Mouse (Mus musculus): Measurements from ENCODE around the gene Msto1. TPM values are rescaled to one million over a fixed set of nuclear protein-coding genes. Genes with fewer than 3 reads are reported as not detected.
"Not testable (repeated sequence)": the region's sequence is repeated elsewhere in the genome, so short reads cannot be mapped to it uniquely, and the experiment has no call there.

Msto1 gene
- total RNA-seq, 2 experiments from 2014 or later, result 12.9 to 13.4 TPM

DNA sequence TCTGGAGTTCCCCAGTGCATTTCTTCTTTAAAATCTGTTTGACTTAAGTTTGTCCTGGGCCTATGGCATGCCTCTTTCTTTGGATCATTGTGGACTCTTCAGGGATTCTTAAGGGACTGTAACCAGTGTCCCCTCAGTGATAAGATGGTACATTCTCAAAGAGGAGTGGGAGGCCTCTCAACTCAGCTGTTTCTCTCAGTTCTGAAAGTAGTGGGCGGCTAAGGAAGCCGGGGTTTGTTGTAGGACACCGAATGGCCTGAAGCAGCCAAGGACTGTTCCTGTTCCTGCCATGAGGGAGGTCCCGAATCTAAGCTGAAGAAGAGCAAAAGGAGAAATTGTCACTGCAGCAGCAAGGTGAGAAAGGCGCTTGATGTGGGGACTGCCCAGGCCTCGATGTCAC, 8.6 kb downstream of the Msto1 start:
- DNase-seq, result no peak

DNA sequence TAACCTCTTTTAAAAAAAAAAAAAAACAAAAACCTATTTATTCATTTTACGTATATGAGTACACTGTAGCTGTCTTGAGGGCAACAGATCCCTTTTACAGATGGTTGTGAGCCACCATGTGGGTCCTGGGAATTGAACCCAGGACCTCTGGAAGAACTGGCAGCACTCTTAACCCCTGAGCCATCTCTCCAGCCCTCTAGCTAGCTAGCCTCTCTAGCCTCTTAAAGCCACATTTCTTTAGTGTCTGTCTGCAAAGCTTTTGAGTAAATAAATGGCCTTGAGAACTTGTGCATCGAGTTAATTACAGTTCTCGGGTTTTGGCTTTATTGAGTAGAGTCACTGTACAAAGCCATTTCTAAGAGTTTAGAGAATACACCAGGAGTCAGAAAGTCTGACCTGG, 9.0 kb downstream of the Msto1 start:
- DNase-seq, result no peak

GRCm38 (mm10) chr3:88893011-88893410, 20.8 kb downstream of the Msto1 start:
- DNase-seq, result not testable (repeated sequence)

DNA sequence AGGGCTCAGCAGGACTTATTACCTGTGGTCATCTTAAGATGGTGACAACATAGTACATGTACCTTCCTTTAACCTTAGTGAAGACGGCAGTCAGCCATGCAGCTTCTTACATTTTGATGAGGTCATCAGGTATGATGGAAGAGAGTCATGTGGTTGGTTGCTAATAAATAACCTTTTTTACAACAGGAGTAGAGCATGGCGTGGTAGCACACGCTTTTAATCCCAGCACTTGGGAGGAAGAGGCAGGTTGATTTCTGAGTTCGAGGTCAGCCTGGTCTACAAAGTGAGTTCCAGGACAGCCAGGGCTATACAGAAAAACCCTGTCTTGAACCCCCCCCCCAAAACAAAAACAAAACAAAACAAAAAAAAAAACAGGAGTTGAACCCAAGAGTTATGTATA, 31.3 kb downstream of the Msto1 start:
- not testable (repeated sequence) for DNase-seq

- DNase-seq, result not testable (repeated sequence)
Measured at GRCm38 (mm10) chr3:88868449-88868848, 45.4 kb downstream of the Msto1 start.

DNA sequence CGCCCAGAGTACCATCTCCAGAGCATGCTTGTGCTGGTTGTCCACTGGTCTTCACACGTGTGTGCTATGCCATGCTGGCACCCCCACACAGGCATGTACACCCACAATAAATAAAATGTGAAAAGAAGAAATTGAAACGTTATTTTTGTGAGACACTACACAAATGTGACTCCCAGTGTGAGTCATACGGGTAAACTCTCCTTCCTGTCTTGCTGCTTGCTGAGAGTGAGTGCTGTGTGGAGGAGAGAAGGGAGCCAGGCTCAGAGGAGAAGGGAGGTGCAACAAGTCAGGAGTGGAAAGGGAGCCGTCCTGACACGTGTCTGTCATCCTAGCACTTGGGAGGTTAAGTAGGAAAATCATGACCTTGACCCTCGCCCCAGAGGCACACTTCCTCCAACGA, 46.6 kb downstream of the Msto1 start:
- not testable (repeated sequence) for DNase-seq

- not testable (repeated sequence) for DNase-seq
Measured at GRCm38 (mm10) chr3:88866735-88867134, 47.1 kb downstream of the Msto1 start.

DNA sequence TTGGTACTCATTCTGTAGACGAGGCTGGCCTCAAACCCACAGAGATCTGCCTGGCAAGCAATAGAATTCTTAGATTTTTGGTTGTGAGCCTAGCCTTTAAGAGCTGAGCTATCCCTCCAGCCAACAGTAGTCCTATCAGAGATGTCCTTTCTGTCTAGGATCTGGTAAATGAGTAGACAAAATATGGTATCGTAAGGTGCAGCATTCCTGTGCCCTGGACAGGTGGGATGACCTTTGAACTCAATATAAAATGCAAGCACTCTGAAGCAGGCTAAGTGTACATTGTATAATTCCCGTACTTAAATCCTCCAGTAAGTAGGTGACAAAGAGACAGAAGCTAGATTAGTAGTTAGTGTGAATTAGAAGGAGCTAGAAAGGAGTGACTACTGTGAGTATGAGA, 51.7 kb downstream of the Msto1 start:
- DNase-seq, result no peak

GRCm38 (mm10) chr3:88855837-88856236, 58.0 kb downstream of the Msto1 start:
- no peak for DNase-seq

Other genes starting within 250 kb of the Msto1 start
- 10 to 100 TPM; 25.7 to 26.3 TPM for gene Khdc4, start 228.2 kb downstream of the Msto1 start, total RNA-seq (2021)
- gene Rit1, start 197.2 kb downstream of the Msto1 start, total RNA-seq (2021), result 10 to 100 TPM; 70.5 to 95.6 TPM
- gene Syt11, start 138.8 kb downstream of the Msto1 start, total RNA-seq (2021), result 1 to 10 TPM; 5.4 to 8.0 TPM
- 10 to 100 TPM; 20.0 to 21.6 TPM for gene Gon4l, start 78.8 kb downstream of the Msto1 start, total RNA-seq (2021)
- 10 to 100 TPM; 37.3 to 40.2 TPM for gene Ash1l, start 36.6 kb upstream of the Msto1 start, total RNA-seq (2021)
- gene Dap3, start 37.2 kb upstream of the Msto1 start, total RNA-seq (2021), result 100 to 1,000 TPM; 146 to 156 TPM
- gene Rusc1, start 179.3 kb upstream of the Msto1 start, total RNA-seq (2021), result 10 to 100 TPM; 25.9 to 30.0 TPM
- gene Gm43738, start 187.1 kb upstream of the Msto1 start, total RNA-seq (2021), result not detected
- 10 to 100 TPM; 24.2 to 25.6 TPM for gene Fdps, start 188.0 kb upstream of the Msto1 start, total RNA-seq (2021)
- not detected for gene Pklr, start 222.1 kb upstream of the Msto1 start, total RNA-seq (2021)
- under 1 TPM; 0.30 to 0.62 TPM for gene Hcn3, start 246.2 kb upstream of the Msto1 start, total RNA-seq (2021)

Measured in heart, adult 18-20 months (tissue).